Mouse (Mus musculus) heart, embryonic 16.5 days (tissue): Measurements from ENCODE around the gene Rassf8. TPM values are rescaled to one million over a fixed set of nuclear protein-coding genes. Genes with fewer than 3 reads are reported as not detected.

Source experiments
- ATAC-seq: fragments of 200-750 bp; cut with Nextera tagmentation; replicated peaks from 2 replicates; pipeline ENCODE4 v1.8.0; 2017; ENCODE audit warnings: moderate number of reproducible peaks; ENCODE audit not compliant: insufficient read depth, low FRiP score; ENCODE audit errors: extremely low read depth
- H3K27ac ChIP-seq: fragments of 300-500 bp; sonication (generic); 2 replicates; pipeline ENCODE4 v1.5.1; 2014; ENCODE audit warnings: mild to moderate bottlenecking, low read length, control low read depth, moderate library complexity
- H3K27me3 ChIP-seq: fragments of 300-500 bp; sonication (generic); 2 replicates; pipeline ENCODE4 v1.6.1; 2014; ENCODE audit warnings: low read length, mixed read lengths; ENCODE audit not compliant: control insufficient read depth, insufficient read depth
- H3K36me3 ChIP-seq: fragments of 300-500 bp; sonication (generic); 2 replicates; pipeline ENCODE4 v1.6.1; 2014; ENCODE audit not compliant: control insufficient read depth, insufficient read depth
- H3K4me1 ChIP-seq: fragments of 300-500 bp; sonication (generic); 2 replicates; pipeline ENCODE4 v1.6.1; 2014; ENCODE audit warnings: low read length, mixed read lengths; ENCODE audit not compliant: control insufficient read depth, insufficient read depth
- H3K4me2 ChIP-seq: fragments of 300-500 bp; sonication (generic); 2 replicates; pipeline ENCODE4 v1.6.1; 2014; ENCODE audit warnings: low read depth, mild to moderate bottlenecking, control low read depth, low read length
- H3K4me3 ChIP-seq: fragments of 300-500 bp; sonication (generic); 2 replicates; pipeline ENCODE4 v1.5.1; 2014; ENCODE audit warnings: mild to moderate bottlenecking, control low read depth, low read length
- H3K9ac ChIP-seq: fragments of 300-500 bp; sonication (generic); 2 replicates; pipeline ENCODE4 v1.6.1; 2014; ENCODE audit warnings: low read length, control low read depth
- H3K9me3 ChIP-seq: fragments of 300-500 bp; sonication (generic); replicated peaks from 2 replicates; pipeline ENCODE4 v1.6.1; 2016; ENCODE audit warnings: low read length; ENCODE audit not compliant: control insufficient read depth
- WGBS: fragments of 180-500 bp; shearing (Covaris S2); extraction: QIAGEN DNeasy Blood & Tissue Kit; methylation state at CpG from one replicate; pipeline ENCODE4 v1.1.7; 2014; 5-methylcytosine and 5-hydroxymethylcytosine counted together
- polyA plus RNA-seq: library from polyadenylated mRNA; unstranded; fragments of >200 nt; fragmentation: Nextera tagmentation; extraction: Ambion mirVana; gene quantifications from 2 replicates; pipeline ENCODE4 v1.2.1, GENCODE M21; 2015

Gene Rassf8
- polyA plus RNA-seq, 1 experiment from 2014 or later = 7.3 TPM

DNA sequence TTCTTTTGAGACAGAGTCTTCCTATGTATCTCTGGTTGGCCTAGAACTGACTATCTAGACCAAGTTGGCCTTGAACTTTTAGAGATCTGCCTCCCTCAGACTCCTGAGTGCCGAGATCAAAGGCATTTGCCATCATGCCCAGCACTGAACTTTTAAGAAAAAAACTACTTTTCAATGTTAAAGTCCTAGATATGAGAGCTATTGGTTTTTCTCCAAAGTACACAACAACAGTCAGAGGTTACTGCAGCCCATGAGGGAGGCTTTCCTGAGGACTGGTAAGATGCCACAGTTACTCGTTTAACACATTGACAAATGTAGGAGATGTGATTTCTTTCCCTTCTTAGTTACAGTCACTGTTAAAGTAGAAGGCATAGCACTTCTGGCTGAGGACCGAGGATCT, 6.5 kb upstream of the Rassf8 start:
- Histone ChIP-seq H3K4me2 (no peak overlapping the region), H3K36me3 (no peaks in the 10 kb centered on the region), H3K4me1 (peaks cover 15% of the 10 kb centered on the region), H3K9ac (no peak overlapping the region), H3K27me3 (no peaks in the 10 kb centered on the region), H3K27ac (no peak overlapping the region), H3K9me3 (no peaks in the 10 kb centered on the region), H3K4me3 (no peak overlapping the region)
- WGBS = 75% methylated on average over 3 of the region's 3 CpGs
- no peak for ATAC-seq

- 29% methylated on average over 3 of the region's 3 CpGs for WGBS
- Histone ChIP-seq H3K27me3 (no peaks in the 10 kb centered on the region), H3K9me3 (no peaks in the 10 kb centered on the region), H3K4me1 (peaks cover 30% of the 10 kb centered on the region), H3K27ac (peak overlapping the region; percentile 94), H3K9ac (peak overlapping the region; percentile 17; the same call in 1 of the 2 replicates), H3K4me2 (no peak overlapping the region), H3K36me3 (peaks cover 5% of the 10 kb centered on the region; the same call in 1 of the 2 replicates), H3K4me3 (no peak overlapping the region)
- ATAC-seq = no peak
Observed at GRCm38 (mm10) chr6:145745291-145745690, 1.3 kb upstream of the Rassf8 start.

- WGBS = under 1% methylated on average over 55 of the region's 55 CpGs
- H3K4me1 ChIP-seq = peaks cover 30% of the 10 kb centered on the region
Observed at GRCm38 (mm10) chr6:145746921-145747670, 548 bp downstream of the Rassf8 start.

DNA sequence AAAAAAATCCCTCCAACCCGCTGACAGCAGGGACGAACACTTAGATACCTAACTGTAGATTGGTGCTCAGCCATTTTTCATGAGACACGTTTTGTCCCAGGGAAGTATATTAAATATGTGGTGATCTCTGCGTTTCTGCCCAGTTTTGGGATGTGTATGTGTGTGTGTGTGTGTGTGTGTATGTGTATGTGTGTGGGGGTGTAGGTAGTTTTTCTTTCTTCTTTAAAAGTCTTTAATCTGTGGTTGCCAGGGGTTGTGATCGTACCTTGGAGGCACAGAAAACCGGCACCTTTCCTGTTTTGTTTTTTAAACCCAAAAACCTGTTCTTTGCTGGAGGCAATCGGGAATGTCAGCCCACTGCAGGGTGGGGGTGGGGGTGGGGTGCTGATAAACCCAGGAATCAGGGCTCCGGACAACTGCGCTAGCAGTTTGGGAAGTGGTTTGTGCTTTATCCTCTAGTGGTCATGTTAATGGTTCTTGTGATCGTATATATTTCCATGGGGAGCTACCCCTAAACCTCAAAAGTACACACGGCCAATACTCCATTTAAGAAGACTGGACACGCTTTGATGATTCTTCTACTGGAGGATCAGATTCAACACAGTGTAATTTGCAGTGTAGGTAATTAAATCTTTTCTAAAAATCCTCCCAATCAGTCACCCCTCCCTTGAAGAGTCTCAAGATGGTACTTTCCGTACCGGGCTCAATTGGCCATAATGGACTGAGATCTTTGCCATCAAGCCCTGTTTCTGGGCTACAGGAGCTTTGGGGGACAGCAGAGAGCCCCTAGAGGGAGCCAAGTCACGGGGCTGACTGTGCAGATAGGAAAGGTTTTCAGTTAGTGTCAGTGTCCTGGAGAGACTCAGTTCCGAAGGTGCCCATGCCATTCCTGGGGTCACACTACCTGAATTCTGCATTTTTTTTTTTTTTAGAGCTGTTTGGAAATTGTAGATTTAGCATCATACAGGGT, 1.4 kb downstream of the Rassf8 start:
- Histone ChIP-seq H3K9me3 (no peaks in the 10 kb centered on the region), H3K27me3 (no peaks in the 10 kb centered on the region), H3K9ac (peak overlapping the region; percentile 99), H3K4me2 (peak overlapping the region; percentile 77), H3K4me1 (peaks cover 38% of the 10 kb centered on the region), H3K27ac (peak overlapping the region; percentile 94), H3K4me3 (peak overlapping the region; percentile 91), H3K36me3 (peaks cover 15% of the 10 kb centered on the region)
- ATAC-seq = no peak
- WGBS = 7% methylated on average over 16 of the region's 16 CpGs

More at GRCm38 (mm10) chr6:145746921-145747670, 548 bp downstream of the Rassf8 start:
- H3K4me2 ChIP-seq = peak overlapping the region; percentile 77
- H3K9me3 ChIP-seq = no peaks in the 10 kb centered on the region
- no peaks in the 10 kb centered on the region for H3K27me3 ChIP-seq
- ATAC-seq = peak; percentile 12
- peak overlapping the region; percentile 94 for H3K27ac ChIP-seq
- H3K36me3 ChIP-seq = peaks cover 15% of the 10 kb centered on the region
- peak overlapping the region; percentile 99 for H3K9ac ChIP-seq
- H3K4me3 ChIP-seq = peak overlapping the region; percentile 91

DNA sequence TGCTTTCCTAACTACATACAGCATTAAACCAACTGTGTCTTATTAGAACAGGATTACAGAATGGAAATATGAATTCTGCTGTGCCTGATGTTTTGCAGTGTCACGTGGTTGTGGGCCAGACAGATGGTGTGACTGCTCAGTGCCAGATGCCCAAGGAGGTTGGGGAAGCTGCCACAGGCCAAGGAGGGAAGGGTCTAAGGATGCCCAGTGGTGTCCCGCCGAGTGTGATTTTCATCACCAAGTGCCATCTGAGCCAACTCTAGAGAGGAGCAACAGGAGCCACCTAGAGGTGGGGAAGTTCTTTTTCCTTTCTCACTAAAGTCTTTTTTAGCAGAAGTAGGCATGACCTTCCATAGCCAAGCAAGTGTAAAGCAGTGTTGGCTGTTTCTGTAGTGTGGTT, 3.8 kb downstream of the Rassf8 start:
- H3K4me3 ChIP-seq = no peak overlapping the region
- WGBS = 87% methylated on average over 3 of the region's 3 CpGs
- H3K9me3 ChIP-seq = no peaks in the 10 kb centered on the region
- peaks cover 15% of the 10 kb centered on the region for H3K36me3 ChIP-seq
- H3K4me2 ChIP-seq = no peak overlapping the region
- H3K9ac ChIP-seq = no peak overlapping the region
- ATAC-seq = no peak
- peaks cover 40% of the 10 kb centered on the region for H3K4me1 ChIP-seq
- H3K27ac ChIP-seq = no peak overlapping the region
- H3K27me3 ChIP-seq = no peaks in the 10 kb centered on the region

GRCm38 (mm10) chr6:145753296-145753695, 6.7 kb downstream of the Rassf8 start:
- H3K4me1 ChIP-seq = peaks cover 61% of the 10 kb centered on the region
- no peak for ATAC-seq
- H3K27me3 ChIP-seq = no peaks in the 10 kb centered on the region
- peak overlapping the region; percentile 71 for H3K27ac ChIP-seq
- no peak overlapping the region for H3K4me2 ChIP-seq
- H3K9ac ChIP-seq = no peak overlapping the region
- no peak overlapping the region for H3K4me3 ChIP-seq
- H3K36me3 ChIP-seq = peaks cover 15% of the 10 kb centered on the region
- 86% methylated on average over 6 of the region's 6 CpGs for WGBS
- no peaks in the 10 kb centered on the region for H3K9me3 ChIP-seq

DNA sequence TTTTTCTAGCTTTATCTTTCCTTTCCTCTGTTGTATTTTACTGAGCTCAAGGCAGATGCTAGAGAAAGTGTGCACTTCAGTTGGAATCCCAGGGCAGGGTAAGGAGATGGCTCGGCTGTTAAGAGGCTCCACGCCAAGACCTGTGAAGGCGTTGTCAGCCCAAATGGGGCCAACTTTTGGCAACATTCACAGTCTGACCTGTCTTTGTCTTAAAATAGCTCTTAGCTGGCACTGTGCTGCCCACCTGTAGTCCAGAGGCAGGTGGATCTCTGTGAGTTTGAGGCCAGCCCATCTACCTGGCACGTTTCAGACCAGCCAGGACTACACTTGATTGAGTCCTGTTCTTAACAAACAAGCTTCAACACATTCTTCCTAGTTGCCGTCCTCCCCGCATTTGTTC, 7.9 kb downstream of the Rassf8 start:
- Histone ChIP-seq H3K4me3 (no peak overlapping the region), H3K9ac (no peak overlapping the region), H3K9me3 (no peaks in the 10 kb centered on the region), H3K4me1 (peaks cover 63% of the 10 kb centered on the region), H3K27me3 (no peaks in the 10 kb centered on the region), H3K4me2 (no peak overlapping the region), H3K36me3 (peaks cover 15% of the 10 kb centered on the region), H3K27ac (no peak overlapping the region)
- 47% methylated on average over 6 of the region's 6 CpGs for WGBS
- ATAC-seq = no peak

DNA sequence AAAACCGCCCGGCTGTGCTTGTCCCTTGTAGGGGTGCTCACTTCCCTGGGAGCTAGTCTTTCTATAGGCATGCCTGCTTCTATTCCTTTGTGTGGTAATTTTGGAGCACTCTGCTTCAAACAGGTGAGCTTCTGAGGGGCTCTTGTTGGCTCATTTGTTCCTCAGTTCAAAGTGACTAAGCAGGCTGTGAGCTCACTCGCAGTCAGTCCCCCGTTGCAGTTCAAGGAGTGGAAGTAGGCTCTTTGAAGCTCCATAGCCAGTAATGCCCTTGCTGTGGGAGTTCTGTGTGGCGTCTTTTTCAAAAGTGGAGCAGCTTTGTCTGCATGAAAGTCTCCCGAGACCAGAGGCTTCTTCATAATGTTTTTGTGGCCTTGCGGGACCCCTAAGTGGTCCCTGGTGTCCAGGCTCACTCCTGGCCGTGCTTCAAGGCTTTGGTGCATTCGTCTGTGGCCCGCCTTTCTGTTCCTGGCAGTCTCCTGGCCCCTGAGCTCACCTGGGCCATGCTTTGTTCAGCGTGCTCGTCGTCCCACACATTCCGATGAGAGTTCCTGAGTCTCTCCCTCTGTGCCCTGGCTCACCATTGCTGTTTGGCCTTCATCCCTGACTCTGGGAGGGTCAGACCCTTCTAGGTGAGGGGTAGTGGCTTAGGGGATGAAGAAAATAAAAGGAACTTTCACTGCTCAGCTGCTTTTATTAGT, 9.5 kb downstream of the Rassf8 start:
- H3K27ac ChIP-seq = peak overlapping the region; percentile 2; the same call in 1 of the 2 replicates
- ATAC-seq = no peak
- H3K36me3 ChIP-seq = peaks cover 2% of the 10 kb centered on the region
- no peak overlapping the region for H3K4me3 ChIP-seq
- peaks cover 80% of the 10 kb centered on the region for H3K4me1 ChIP-seq
- no peak overlapping the region for H3K4me2 ChIP-seq
- H3K9me3 ChIP-seq = no peaks in the 10 kb centered on the region
- WGBS = 64% methylated on average over 14 of the region's 14 CpGs
- no peaks in the 10 kb centered on the region for H3K27me3 ChIP-seq
- H3K9ac ChIP-seq = peak overlapping the region; percentile 8; the same call in 1 of the 2 replicates
